Mouse (Mus musculus): ENCODE measurements around the gene Coq9. TPM values are rescaled to one million over a fixed set of nuclear protein-coding genes. Genes with fewer than 3 reads are reported as not detected.

Coq9 gene
- total RNA-seq (2012; rRNA removed) (84.6 and 91.9 TPM in 2 replicates), polyA plus RNA-seq (2012; ENCODE audit: insufficient read depth in 1 of 2, insufficient read length in 2 of 2, low read depth in 1 of 2, low replicate concordance in 2 of 2, missing spikeins in 1 of 2) (100 to 1,000 TPM in 1 of 2 experiments, not detected in 1; 169 TPM)

GRCm38 (mm10) chr8:94837662-94838574 lies at the start of gene Coq9, which contains the start of gene Ciapin1:
Gene Coq9 (plus strand): TSS chr8:94838321.
Gene Ciapin1 (minus strand): TSS chr8:94838358.
- peaks cover 4 to 6% of the 10 kb centered on the region in 2 experiments for H3K4me1 ChIP-seq (ENCODE audit: control insufficient read depth in 1 of 2, insufficient read depth in 2 of 2, low read length in 2 of 2)
- peak within 1 kb of the TSS; percentile 81 for H3K4me3 ChIP-seq (ENCODE audit: control insufficient read depth in 1 of 2, insufficient read depth in 1 of 2, low read depth in 2 of 2, low read length in 2 of 2)
- peaks cover 2 to 16% of the 10 kb centered on the region in 2 experiments; a peak in 2 of 4 replicates for H3K36me3 ChIP-seq (ENCODE audit: control insufficient read depth in 1 of 2, insufficient read depth in 2 of 2, low read length in 2 of 2)
- H3K9me3 ChIP-seq (replicated peaks; ENCODE audit: insufficient read depth, low read length), result no peaks in the 10 kb centered on the region
- H3K9ac ChIP-seq (ENCODE audit: control insufficient read depth, low read depth, low read length, poor library complexity, severe bottlenecking), result peak within 1 kb of the TSS; percentile 89
- H3K79me2 ChIP-seq (ENCODE audit: control insufficient read depth, insufficient read depth, low read length, poor library complexity), result peaks cover 39% of the 10 kb centered on the region
- peak within 1 kb of the TSS; percentile 75 for H3K27ac ChIP-seq (ENCODE audit: control insufficient read depth, low read depth, low read length)
- no peaks in the 10 kb centered on the region for H3K27me3 ChIP-seq (ENCODE audit: control insufficient read depth in 1 of 2, insufficient read depth in 2 of 2, low read length in 2 of 2)
- DNase-seq (ENCODE audit: low read depth, low spot score), result peak; percentile 97
- TF ChIP-seq CHD1 (IDR thresholded peaks at IDR 0.05; ENCODE audit: low read depth, low read length) (0 out of 2 replicates have a peak, but pooled peaks have one; percentile 66), ELF1 (IDR thresholded peaks at IDR 0.05; ENCODE audit: low read depth, low read length) (peak; percentile 51; the same call in 1 of the 2 replicates), TCF12 (IDR thresholded peaks at IDR 0.05; ENCODE audit: low read depth, low read length) (peak; percentile 83), RCOR1 (IDR thresholded peaks at IDR 0.05; ENCODE audit: low read depth, low read length) (no peak), RAD21 (IDR thresholded peaks at IDR 0.05; ENCODE audit: low read depth, low read length) (no peak), HCFC1 (IDR thresholded peaks at IDR 0.05; ENCODE audit: low read depth, low read length) (peak; percentile 95), NELFE (IDR thresholded peaks at IDR 0.05; ENCODE audit: low read depth, low read length) (peak; percentile 90), MYB (IDR thresholded peaks at IDR 0.05; ENCODE audit: low read depth, low read length) (no peak), ZC3H11A (IDR thresholded peaks at IDR 0.05; ENCODE audit: low read depth, low read length) (no peak), MAX (IDR thresholded peaks at IDR 0.05; ENCODE audit: low read length) (peak; percentile 58), ETS1 (IDR thresholded peaks at IDR 0.05; ENCODE audit: low read depth, low read length) (no peak), MYC (IDR thresholded peaks at IDR 0.05; ENCODE audit: low read depth, low read length) (no peak), EP300 (IDR thresholded peaks at IDR 0.05; ENCODE audit: low read depth in 1 of 2, low read length in 2 of 2) (no peak), POLR2AphosphoS5 (IDR thresholded peaks at IDR 0.05; ENCODE audit: borderline replicate concordance, low read depth, low read length) (no peak), MXI1 (IDR thresholded peaks at IDR 0.05; ENCODE audit: low read depth, low read length) (peak; percentile 84; the same call in 1 of the 2 replicates), MAZ (IDR thresholded peaks at IDR 0.05; ENCODE audit: low read depth, low read length) (no peak), POLR2AphosphoS2 (IDR thresholded peaks at IDR 0.05; ENCODE audit: low read length) (peak; percentile 88), NRF1 (IDR thresholded peaks at IDR 0.05; ENCODE audit: insufficient read depth, low read depth, low read length, poor library complexity, severe bottlenecking) (peak; percentile 45; the same call in 1 of the 2 replicates), TAL1 (IDR thresholded peaks at IDR 0.05; ENCODE audit: low read length) (no peak), TBP (IDR thresholded peaks at IDR 0.05; ENCODE audit: low read depth, low read length) (peak; percentile 54; the same call in 1 of the 2 replicates), SMC3 (IDR thresholded peaks at IDR 0.05; ENCODE audit: low read depth, low read length) (no peak), ZMIZ1 (IDR thresholded peaks at IDR 0.05; ENCODE audit: low read depth, low read length) (peak; percentile 75), CTCF (IDR thresholded peaks at IDR 0.05 in 2 of 3, conservative IDR thresholded peaks at IDR 0.05 in 1 of 3; ENCODE audit: control insufficient read depth in 1 of 3, insufficient read depth in 1 of 3, low read depth in 2 of 3, low read length in 3 of 3, poor library complexity in 1 of 3, severe bottlenecking in 1 of 3) (no peak), GATA1 (IDR thresholded peaks at IDR 0.05; ENCODE audit: low read depth, low read length) (no peak), KAT2A (conservative IDR thresholded peaks at IDR 0.05; ENCODE audit: low read depth, low read length) (peak; percentile 77; the same call in 1 of the 2 replicates), POLR2A (IDR thresholded peaks at IDR 0.05; ENCODE audit: control insufficient read depth in 1 of 2, insufficient read depth in 1 of 2, low read depth in 1 of 2, low read length in 2 of 2, poor library complexity in 1 of 2) (peak; percentile 84 to 98; a peak in 3 of 4 replicates), SIN3A (IDR thresholded peaks at IDR 0.05; ENCODE audit: low read length) (peak; percentile 83), USF1 (IDR thresholded peaks at IDR 0.05; ENCODE audit: low read depth, low read length) (peak; percentile 68; the same call in 1 of the 2 replicates), MAFK (IDR thresholded peaks at IDR 0.05; ENCODE audit: borderline replicate concordance, low read depth, low read length) (no peak), CHD2 (IDR thresholded peaks at IDR 0.05; ENCODE audit: low read length) (peak; percentile 97), ZNF384 (IDR thresholded peaks at IDR 0.05; ENCODE audit: low read depth, low read length) (no peak), BHLHE40 (IDR thresholded peaks at IDR 0.05; ENCODE audit: borderline replicate concordance, low read depth, low read length) (no peak), UBTF (IDR thresholded peaks at IDR 0.05; ENCODE audit: borderline replicate concordance, insufficient read depth, low read depth, low read length) (peak; percentile 86; the same call in 1 of the 2 replicates), GABPA (IDR thresholded peaks at IDR 0.05; ENCODE audit: low read depth, low read length) (no peak), E2F4 (IDR thresholded peaks at IDR 0.05; ENCODE audit: borderline replicate concordance, low read depth, low read length) (no peak)

All from MEL (cell line).